Comparison of ENCODE assay signal across 15 mouse cellular contexts in genomic region chr15:99076011-99076410, GRCm38 (mm10). TPM values are rescaled to one million over a fixed set of nuclear protein-coding genes. Genes with fewer than 3 reads are reported as not detected.
DNase-seq lines count a peak whose midpoint lies in the region; ATAC-seq and TF ChIP-seq lines count a peak whose summit lies in the region.
"Not testable (repeated sequence)": the region's sequence is repeated elsewhere in the genome, so short reads cannot be mapped to it uniquely, and the experiment has no call there.
"Had no signal": no experiment of that assay in that cellular context is flagged by ENCODE, and none has a peak within 500 bp of the region (broad histone marks: within the 10 kb centered on the region; RNA-seq: fewer than 3 reads in every experiment).

No protein-coding gene starts in this region.

- not testable (repeated sequence) for H3K27me3 ChIP-seq in CH12.LX (replicated peaks); embryonic facial prominence, embryonic 13.5 days; forebrain, embryonic 15.5 days; heart, postnatal 0 days (ENCODE audit: control insufficient read depth, insufficient read depth, low read length); intestine, postnatal 0 days (replicated peaks; ENCODE audit: control insufficient read depth, insufficient read depth, low read length); limb, embryonic 15.5 days; lung, embryonic 16.5 days (ENCODE audit: control insufficient read depth, insufficient read depth, low read depth, low read length); neural tube, embryonic 12.5 days (replicated peaks)

- dilution Hi-C loops in CH12.LX (cut with MboI; ENCODE audit: extremely low pct_ligation_motif_present, extremely low pct_unique_long_range_greater_than_20kb, low sequenced_read_pairs): not testable (repeated sequence)

- H3K4me1 ChIP-seq in CH12.LX (ENCODE audit: control insufficient read depth in 1 of 2, insufficient read depth in 2 of 2): peaks cover 6 to 34% of the 10 kb centered on the region in 2 experiments; a peak in 3 of 4 replicates
- H3K4me1 ChIP-seq in embryonic facial prominence, embryonic 13.5 days: peaks cover 37% of the 10 kb centered on the region
- peaks cover 20% of the 10 kb centered on the region for H3K4me1 ChIP-seq in forebrain, embryonic 15.5 days
- H3K4me1 ChIP-seq in heart, postnatal 0 days (ENCODE audit: control insufficient read depth, insufficient read depth): peaks cover 16% of the 10 kb centered on the region
- not testable (repeated sequence) for H3K4me1 ChIP-seq in intestine, postnatal 0 days (replicated peaks; ENCODE audit: control insufficient read depth, insufficient read depth, low read length)
- H3K4me1 ChIP-seq in limb, embryonic 15.5 days: peaks cover 21% of the 10 kb centered on the region
- peaks cover 21% of the 10 kb centered on the region for H3K4me1 ChIP-seq in lung, embryonic 16.5 days (replicated peaks; ENCODE audit: control insufficient read depth, insufficient read depth, low read length)
- peaks cover 28% of the 10 kb centered on the region for H3K4me1 ChIP-seq in neural tube, embryonic 12.5 days

- peak overlapping the region; percentile 88 for H3K4me2 ChIP-seq in CH12.LX (ENCODE audit: insufficient read depth, low read depth, poor library complexity, severe bottlenecking)
- peak overlapping the region; percentile 93 for H3K4me2 ChIP-seq in embryonic facial prominence, embryonic 13.5 days
- peak overlapping the region; percentile 92 for H3K4me2 ChIP-seq in forebrain, embryonic 15.5 days (replicated peaks)
- H3K4me2 ChIP-seq in heart, postnatal 0 days (ENCODE audit: low read depth, low read length): peak overlapping the region; percentile 90; the same call in 1 of the 2 replicates
- H3K4me2 ChIP-seq in intestine, postnatal 0 days (replicated peaks; ENCODE audit: low read depth): peak overlapping the region; percentile 86
- H3K4me2 ChIP-seq in limb, embryonic 15.5 days: peak overlapping the region; percentile 89
- peak overlapping the region; percentile 91 for H3K4me2 ChIP-seq in lung, embryonic 16.5 days (ENCODE audit: low read depth, low read length)
- H3K4me2 ChIP-seq in neural tube, embryonic 12.5 days (replicated peaks): peak overlapping the region; percentile 83

- not testable (repeated sequence) for TF ChIP-seq RAD21 in CH12.LX (IDR thresholded peaks at IDR 0.05; ENCODE audit: low read depth, low read length)

- not testable (repeated sequence) for DNase-seq in CH12.LX (ENCODE audit: extremely low read depth); heart, postnatal 0 days (ENCODE audit: low spot score)

- not testable (repeated sequence) for H3K27ac ChIP-seq in CH12.LX (ENCODE audit: insufficient read depth, low read depth); embryonic facial prominence, embryonic 13.5 days; forebrain, embryonic 15.5 days (replicated peaks); heart, postnatal 0 days (ENCODE audit: low read depth); intestine, postnatal 0 days (ENCODE audit: low read depth, low read length); limb, embryonic 15.5 days; lung, embryonic 16.5 days (ENCODE audit: low read length); neural tube, embryonic 12.5 days

- peak overlapping the region; percentile 95; the same call in 1 of the 2 replicates for H3K9ac ChIP-seq in CH12.LX (ENCODE audit: insufficient read depth, low read depth)
- H3K9ac ChIP-seq in embryonic facial prominence, embryonic 13.5 days: peak overlapping the region; percentile 84; the same call in 1 of the 2 replicates
- H3K9ac ChIP-seq in forebrain, embryonic 15.5 days (replicated peaks); intestine, postnatal 0 days (ENCODE audit: low read depth, low read length); limb, embryonic 15.5 days; lung, embryonic 16.5 days (ENCODE audit: low read length); neural tube, embryonic 12.5 days: not testable (repeated sequence)
- 0 out of 2 replicates have a peak overlapping the region, but pooled peaks have one; percentile 76 for H3K9ac ChIP-seq in heart, postnatal 0 days (replicated peaks; ENCODE audit: low read depth, low read length)

- TF ChIP-seq CTCF in CH12.LX (conservative IDR thresholded peaks at IDR 0.05 in 1 of 2, IDR thresholded peaks at IDR 0.05 in 1 of 2; ENCODE audit: low read depth in 2 of 2, low read length in 2 of 2); heart, postnatal 0 days (IDR thresholded peaks at IDR 0.05; ENCODE audit: low read depth); intestine, postnatal 0 days (IDR thresholded peaks at IDR 0.05; ENCODE audit: low read depth): not testable (repeated sequence)

- peaks cover 11% of the 10 kb centered on the region for H3K79me2 ChIP-seq in CH12.LX (replicated peaks; ENCODE audit: control insufficient read depth, extremely low read depth, insufficient read depth, poor library complexity, severe bottlenecking)

- peaks cover 36 to 47% of the 10 kb centered on the region in 2 experiments for H3K36me3 ChIP-seq in CH12.LX (replicated peaks in 1 of 2; ENCODE audit: control insufficient read depth in 1 of 2, insufficient read depth in 1 of 2, low read length in 1 of 2)
- peaks cover 34% of the 10 kb centered on the region for H3K36me3 ChIP-seq in embryonic facial prominence, embryonic 13.5 days
- H3K36me3 ChIP-seq in forebrain, embryonic 15.5 days: not testable (repeated sequence)
- peaks cover 14% of the 10 kb centered on the region for H3K36me3 ChIP-seq in heart, postnatal 0 days (replicated peaks; ENCODE audit: control insufficient read depth, insufficient read depth, low read length)
- peaks cover 27% of the 10 kb centered on the region; the same call in 1 of the 2 replicates for H3K36me3 ChIP-seq in intestine, postnatal 0 days (ENCODE audit: control insufficient read depth, insufficient read depth)
- H3K36me3 ChIP-seq in limb, embryonic 15.5 days: peaks cover 21% of the 10 kb centered on the region; the same call in 1 of the 2 replicates
- peaks cover 14% of the 10 kb centered on the region for H3K36me3 ChIP-seq in lung, embryonic 16.5 days (ENCODE audit: control insufficient read depth, insufficient read depth, low read length)
- H3K36me3 ChIP-seq in neural tube, embryonic 12.5 days: peaks cover 30% of the 10 kb centered on the region

- peak overlapping the region in 2 of 3 experiments; percentile 68 to 77 for H3K4me3 ChIP-seq in CH12.LX (replicated peaks in 1 of 3; ENCODE audit: low read depth in 2 of 3, low read length in 2 of 3, poor library complexity in 1 of 3)
- H3K4me3 ChIP-seq in embryonic facial prominence, embryonic 13.5 days: peak overlapping the region; percentile 69; the same call in 1 of the 2 replicates
- not testable (repeated sequence) for H3K4me3 ChIP-seq in forebrain, embryonic 15.5 days; intestine, postnatal 0 days (ENCODE audit: low read depth, low read length); neural tube, embryonic 12.5 days
- peak overlapping the region; percentile 64; the same call in 1 of the 2 replicates for H3K4me3 ChIP-seq in heart, postnatal 0 days (ENCODE audit: low read depth, low read length)
- H3K4me3 ChIP-seq in limb, embryonic 15.5 days: peak overlapping the region; percentile 61
- peak overlapping the region; percentile 80 for H3K4me3 ChIP-seq in lung, embryonic 16.5 days (ENCODE audit: low read length)

- not testable (repeated sequence) for TF ChIP-seq EP300 in CH12.LX (IDR thresholded peaks at IDR 0.05; ENCODE audit: low read length); heart, postnatal 0 days (IDR thresholded peaks at IDR 0.05; ENCODE audit: low read depth)

- in situ Hi-C loops in CH12.LX (cut with MboI; ENCODE audit: low pct_ligation_motif_present, low pct_unique_long_range_greater_than_20kb, low sequenced_read_pairs): not testable (repeated sequence)

- WGBS in embryonic facial prominence, embryonic 13.5 days: 95% methylated on average over 3 of the region's 3 CpGs
- 94% methylated on average over 3 of the region's 3 CpGs for WGBS in forebrain, embryonic 15.5 days
- 97% methylated on average over 3 of the region's 3 CpGs for WGBS in heart, postnatal 0 days
- 97% methylated on average over 3 of the region's 3 CpGs for WGBS in intestine, postnatal 0 days
- whole genome bisulfite sequencing in limb, embryonic 15.5 days: 99% methylated on average over 3 of the region's 3 CpGs
- 94% methylated on average over 3 of the region's 3 CpGs for WGBS in lung, embryonic 16.5 days
- WGBS in neural tube, embryonic 12.5 days: 98% methylated on average over 3 of the region's 3 CpGs

- not testable (repeated sequence) for TF ChIP-seq POLR2A in CH12.LX (IDR thresholded peaks at IDR 0.05; ENCODE audit: low read depth, low read length)

- not testable (repeated sequence) for H3K9me3 ChIP-seq in CH12.LX (replicated peaks; ENCODE audit: low read length); embryonic facial prominence, embryonic 13.5 days; forebrain, embryonic 15.5 days; heart, postnatal 0 days (replicated peaks; ENCODE audit: control insufficient read depth, low read length); intestine, postnatal 0 days (ENCODE audit: control insufficient read depth); limb, embryonic 15.5 days; lung, embryonic 16.5 days (ENCODE audit: control insufficient read depth, low read length); neural tube, embryonic 12.5 days

- ATAC-seq in embryonic facial prominence, embryonic 13.5 days (ENCODE audit: insufficient number of reproducible peaks, insufficient read depth, low FRiP score, low TSS enrichment, low read depth); forebrain, embryonic 15.5 days (replicated peaks); heart, postnatal 0 days (ENCODE audit: insufficient read depth, low read depth); intestine, postnatal 0 days; limb, embryonic 15.5 days (ENCODE audit: insufficient number of reproducible peaks, low FRiP score, low TSS enrichment, low read depth); lung, embryonic 16.5 days (ENCODE audit: low read depth); neural tube, embryonic 12.5 days (ENCODE audit: low FRiP score, low read depth): not testable (repeated sequence)

RNA-seq across cellular contexts. Expression of gene Troap, which starts 1.6 kb away (rescaled TPM):
- total RNA-seq in CH12.LX (2012; rRNA removed): 17.8 and 25.0 TPM in 2 replicates
- 19.2 and 20.2 TPM in 2 replicates for total RNA-seq in CH12.LX (2014; rRNA removed)
- polyA plus RNA-seq in CH12.LX (2012; ENCODE audit: insufficient read length, low read depth): 61.0 and 74.2 TPM in 2 replicates
- 30.9 and 41.1 TPM in 2 replicates for polyA plus RNA-seq in embryonic facial prominence, embryonic 13.5 days (2015; fragmentation: Nextera tagmentation; extraction: Ambion mirVana)
- 19.8 and 24.8 TPM in 2 replicates for polyA plus RNA-seq in forebrain, embryonic 15.5 days (2015; fragmentation: Nextera tagmentation; extraction: Ambion mirVana)
- 16.2 and 19.1 TPM in 2 replicates for total RNA-seq in heart, postnatal 0 days (2014; rRNA removed; ENCODE audit: low replicate concordance)
- 7.0 and 8.1 TPM in 2 replicates for polyA plus RNA-seq in heart, postnatal 0 days (2015; fragmentation: Nextera tagmentation; extraction: Ambion mirVana)
- polyA plus RNA-seq in intestine, postnatal 0 days (2015; fragmentation: Nextera tagmentation; extraction: Ambion mirVana): 4.8 TPM in 2 replicates
- polyA plus RNA-seq in limb, embryonic 15.5 days (2015; fragmentation: Nextera tagmentation; extraction: Ambion mirVana): 22.3 and 26.5 TPM in 2 replicates
- 39.5 and 41.1 TPM in 2 replicates for polyA plus RNA-seq in lung, embryonic 16.5 days (2015; fragmentation: Nextera tagmentation; extraction: Ambion mirVana)
- polyA plus RNA-seq in neural tube, embryonic 12.5 days (2016; fragmentation: Nextera tagmentation; extraction: Ambion mirVana): 24.2 and 25.8 TPM in 2 replicates

RNA-seq across cellular contexts. Expression of gene C1ql4, which starts 11.6 kb away (rescaled TPM):
- total RNA-seq in CH12.LX (2012; rRNA removed) (0.08 TPM in 1 of 2 replicates, not detected in the other), CH12.LX (2014; rRNA removed) (not detected in 2 replicates)
- polyA plus RNA-seq in CH12.LX (2012; ENCODE audit: insufficient read length, low read depth): not detected in 2 replicates
- 0.22 TPM in 1 of 2 replicates, not detected in the other for polyA plus RNA-seq in embryonic facial prominence, embryonic 13.5 days (2015; fragmentation: Nextera tagmentation; extraction: Ambion mirVana)
- polyA plus RNA-seq in forebrain, embryonic 15.5 days (2015; fragmentation: Nextera tagmentation; extraction: Ambion mirVana): 0.28 and 0.33 TPM in 2 replicates
- total RNA-seq in heart, postnatal 0 days (2014; rRNA removed; ENCODE audit: low replicate concordance): not detected in 2 replicates
- 0.20 TPM in 1 of 2 replicates, not detected in the other for polyA plus RNA-seq in heart, postnatal 0 days (2015; fragmentation: Nextera tagmentation; extraction: Ambion mirVana)
- polyA plus RNA-seq in intestine, postnatal 0 days (2015; fragmentation: Nextera tagmentation; extraction: Ambion mirVana): 0.10 and 0.17 TPM in 2 replicates
- polyA plus RNA-seq in limb, embryonic 15.5 days (2015; fragmentation: Nextera tagmentation; extraction: Ambion mirVana): not detected in 2 replicates
- not detected in 2 replicates for polyA plus RNA-seq in lung, embryonic 16.5 days (2015; fragmentation: Nextera tagmentation; extraction: Ambion mirVana)
- 4.4 and 4.5 TPM in 2 replicates for polyA plus RNA-seq in neural tube, embryonic 12.5 days (2016; fragmentation: Nextera tagmentation; extraction: Ambion mirVana)
- total RNA-seq: adrenal gland, adult 8-10 months; gastrocnemius, postnatal 25 days; heart, postnatal 10 days; layer of hippocampus, postnatal 25 days; left cerebral cortex, postnatal 36 days had no signal
- polyA plus RNA-seq: frontal cortex, adult 2 months; inflammation-experienced regulatory T-cells, adult 6 months had no signal

RNA-seq across cellular contexts. Expression of gene Dnajc22, which starts 17.0 kb away (rescaled TPM):
- 10.0 and 10.6 TPM in 2 replicates for total RNA-seq in CH12.LX (2012; rRNA removed)
- 20.4 and 24.2 TPM in 2 replicates for total RNA-seq in CH12.LX (2014; rRNA removed)
- polyA plus RNA-seq in CH12.LX (2012; ENCODE audit: insufficient read length, low read depth): 12.4 and 14.5 TPM in 2 replicates
- polyA plus RNA-seq in embryonic facial prominence, embryonic 13.5 days (2015; fragmentation: Nextera tagmentation; extraction: Ambion mirVana): 0.44 and 0.52 TPM in 2 replicates
- 0.46 and 0.53 TPM in 2 replicates for polyA plus RNA-seq in forebrain, embryonic 15.5 days (2015; fragmentation: Nextera tagmentation; extraction: Ambion mirVana)
- 2.3 TPM in 1 of 2 replicates, not detected in the other for total RNA-seq in heart, postnatal 0 days (2014; rRNA removed; ENCODE audit: low replicate concordance)
- polyA plus RNA-seq in heart, postnatal 0 days (2015; fragmentation: Nextera tagmentation; extraction: Ambion mirVana): 0.29 and 0.61 TPM in 2 replicates
- polyA plus RNA-seq in intestine, postnatal 0 days (2015; fragmentation: Nextera tagmentation; extraction: Ambion mirVana): 52.9 and 55.7 TPM in 2 replicates
- 0.55 and 0.86 TPM in 2 replicates for polyA plus RNA-seq in limb, embryonic 15.5 days (2015; fragmentation: Nextera tagmentation; extraction: Ambion mirVana)
- 1.6 and 2.4 TPM in 2 replicates for polyA plus RNA-seq in lung, embryonic 16.5 days (2015; fragmentation: Nextera tagmentation; extraction: Ambion mirVana)
- polyA plus RNA-seq in neural tube, embryonic 12.5 days (2016; fragmentation: Nextera tagmentation; extraction: Ambion mirVana): 0.70 and 1.1 TPM in 2 replicates
- polyA plus RNA-seq: frontal cortex, adult 2 months; inflammation-experienced regulatory T-cells, adult 6 months had no signal

RNA-seq across cellular contexts. Expression of gene Prph, which starts 21.0 kb away (rescaled TPM):
- total RNA-seq in CH12.LX (2012; rRNA removed) (not detected in 2 replicates), CH12.LX (2014; rRNA removed) (0.12 TPM in 1 of 2 replicates, not detected in the other)
- polyA plus RNA-seq in CH12.LX (2012; ENCODE audit: insufficient read length, low read depth): not detected in 2 replicates
- 1.8 and 7.1 TPM in 2 replicates for polyA plus RNA-seq in embryonic facial prominence, embryonic 13.5 days (2015; fragmentation: Nextera tagmentation; extraction: Ambion mirVana)
- polyA plus RNA-seq in forebrain, embryonic 15.5 days (2015; fragmentation: Nextera tagmentation; extraction: Ambion mirVana): 0.97 and 1.3 TPM in 2 replicates
- 2.0 TPM in 1 of 2 replicates, not detected in the other for total RNA-seq in heart, postnatal 0 days (2014; rRNA removed; ENCODE audit: low replicate concordance)
- 0.07 and 0.84 TPM in 2 replicates for polyA plus RNA-seq in heart, postnatal 0 days (2015; fragmentation: Nextera tagmentation; extraction: Ambion mirVana)
- 29.8 and 32.7 TPM in 2 replicates for polyA plus RNA-seq in intestine, postnatal 0 days (2015; fragmentation: Nextera tagmentation; extraction: Ambion mirVana)
- polyA plus RNA-seq in limb, embryonic 15.5 days (2015; fragmentation: Nextera tagmentation; extraction: Ambion mirVana): 2.4 and 2.8 TPM in 2 replicates
- polyA plus RNA-seq in lung, embryonic 16.5 days (2015; fragmentation: Nextera tagmentation; extraction: Ambion mirVana): 3.9 and 4.5 TPM in 2 replicates
- 109 and 168 TPM in 2 replicates for polyA plus RNA-seq in neural tube, embryonic 12.5 days (2016; fragmentation: Nextera tagmentation; extraction: Ambion mirVana)
- polyA plus RNA-seq: inflammation-experienced regulatory T-cells, adult 6 months had no signal

RNA-seq across cellular contexts. Expression of gene Tuba1c, which starts 46.3 kb away (rescaled TPM):
- total RNA-seq in CH12.LX (2012; rRNA removed): 178 and 229 TPM in 2 replicates
- 359 and 390 TPM in 2 replicates for total RNA-seq in CH12.LX (2014; rRNA removed)
- polyA plus RNA-seq in CH12.LX (2012; ENCODE audit: insufficient read length, low read depth): 183 and 220 TPM in 2 replicates
- 109 and 124 TPM in 2 replicates for polyA plus RNA-seq in embryonic facial prominence, embryonic 13.5 days (2015; fragmentation: Nextera tagmentation; extraction: Ambion mirVana)
- polyA plus RNA-seq in forebrain, embryonic 15.5 days (2015; fragmentation: Nextera tagmentation; extraction: Ambion mirVana): 45.7 and 53.5 TPM in 2 replicates
- total RNA-seq in heart, postnatal 0 days (2014; rRNA removed; ENCODE audit: low replicate concordance): 309 and 399 TPM in 2 replicates
- 73.8 and 97.1 TPM in 2 replicates for polyA plus RNA-seq in heart, postnatal 0 days (2015; fragmentation: Nextera tagmentation; extraction: Ambion mirVana)
- 271 and 315 TPM in 2 replicates for polyA plus RNA-seq in intestine, postnatal 0 days (2015; fragmentation: Nextera tagmentation; extraction: Ambion mirVana)
- polyA plus RNA-seq in limb, embryonic 15.5 days (2015; fragmentation: Nextera tagmentation; extraction: Ambion mirVana): 138 and 145 TPM in 2 replicates
- 226 and 230 TPM in 2 replicates for polyA plus RNA-seq in lung, embryonic 16.5 days (2015; fragmentation: Nextera tagmentation; extraction: Ambion mirVana)
- 62.0 and 64.6 TPM in 2 replicates for polyA plus RNA-seq in neural tube, embryonic 12.5 days (2016; fragmentation: Nextera tagmentation; extraction: Ambion mirVana)
